Mouse (Mus musculus): ENCODE measurements around the gene Aldoart2. TPM values are rescaled to one million over a fixed set of nuclear protein-coding genes. Genes with fewer than 3 reads are reported as not detected.
"Not testable (repeated sequence)": the region's sequence is repeated elsewhere in the genome, so short reads cannot be mapped to it uniquely, and the experiment has no call there.

Aldoart2 gene
- polyA plus RNA-seq, 1 experiment: 0.04 TPM

- Histone ChIP-seq H3K27me3 (ENCODE audit: control insufficient read depth, insufficient read depth, insufficient read length) (no peaks in the 10 kb centered on the region), H3ac (ENCODE audit: control insufficient read depth, insufficient read length) (no peak overlapping the region), H3K36me3 (ENCODE audit: control insufficient read depth, insufficient read depth) (no peaks in the 10 kb centered on the region), H3K4me3 (no peak overlapping the region), H3K79me2 (ENCODE audit: control insufficient read depth, insufficient read depth) (no peaks in the 10 kb centered on the region), H3K4me2 (ENCODE audit: low read depth) (no peak overlapping the region)
- no peak for TF ChIP-seq USF1 (IDR thresholded peaks at IDR 0.05; ENCODE audit: low read depth)
These were observed 26.6 kb upstream of the Aldoart2 start for GRCm38 (mm10) chr12:55538328-55538971.

DNA sequence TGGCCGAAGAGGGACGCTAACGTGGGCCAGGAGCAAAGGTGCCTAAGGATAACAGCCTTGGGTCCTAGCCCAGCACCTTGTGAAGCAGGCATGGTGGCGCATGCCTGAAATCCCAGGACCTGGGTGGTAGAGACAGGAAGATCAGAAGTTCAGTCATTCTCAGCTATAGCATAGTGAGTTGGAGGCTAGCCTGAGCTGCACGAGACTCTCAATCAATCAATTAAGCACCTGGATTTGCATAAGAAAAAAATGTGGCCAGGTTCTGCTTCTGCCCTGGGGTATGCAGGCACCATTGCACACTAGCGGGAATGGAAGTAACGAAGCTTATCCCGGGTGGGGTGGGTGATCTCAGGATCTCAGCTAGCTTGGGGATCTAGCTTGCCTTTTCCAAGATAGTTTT lies 25.9 kb upstream of the Aldoart2 start:
- Histone ChIP-seq H3K4me3 (no peak overlapping the region), H3K27me3 (ENCODE audit: control insufficient read depth, insufficient read depth, insufficient read length) (no peaks in the 10 kb centered on the region), H3K79me2 (ENCODE audit: control insufficient read depth, insufficient read depth) (no peaks in the 10 kb centered on the region), H3K36me3 (ENCODE audit: control insufficient read depth, insufficient read depth) (no peaks in the 10 kb centered on the region), H3ac (ENCODE audit: control insufficient read depth, insufficient read length) (no peak overlapping the region), H3K4me2 (ENCODE audit: low read depth) (no peak overlapping the region)
- no peak for TF ChIP-seq MYOD1 (IDR thresholded peaks at IDR 0.05; ENCODE audit: control insufficient read depth in 1 of 3, insufficient read length in 2 of 3, low read depth in 2 of 3)
- no peak for TF ChIP-seq TCF12 (IDR thresholded peaks at IDR 0.05; ENCODE audit: insufficient read depth, poor library complexity, severe bottlenecking)
- no peak for TF ChIP-seq E2F4 (IDR thresholded peaks at IDR 0.05; ENCODE audit: insufficient read depth)
- TF ChIP-seq REST (IDR thresholded peaks at IDR 0.05; ENCODE audit: insufficient read depth, insufficient read length): no peak
- TF ChIP-seq USF1 (IDR thresholded peaks at IDR 0.05; ENCODE audit: low read depth): no peak
- TF ChIP-seq SRF (IDR thresholded peaks at IDR 0.05; ENCODE audit: control insufficient read depth, insufficient read length, low read depth): no peak
- TF ChIP-seq TCF3 (IDR thresholded peaks at IDR 0.05; ENCODE audit: insufficient read length, low read depth): no peak
- no peak for TF ChIP-seq MYOG (IDR thresholded peaks at IDR 0.05; ENCODE audit: control insufficient read depth in 1 of 3, insufficient read depth in 1 of 3, insufficient read length in 2 of 3, low read depth in 2 of 3)
- no peak for TF ChIP-seq POLR2A (IDR thresholded peaks at IDR 0.05; ENCODE audit: insufficient read length, low read depth)
- no peak for TF ChIP-seq POLR2AphosphoS2 (IDR thresholded peaks at IDR 0.05; ENCODE audit: insufficient read length, low read depth)
- TF ChIP-seq MAX (IDR thresholded peaks at IDR 0.05; ENCODE audit: low read depth): no peak

DNA sequence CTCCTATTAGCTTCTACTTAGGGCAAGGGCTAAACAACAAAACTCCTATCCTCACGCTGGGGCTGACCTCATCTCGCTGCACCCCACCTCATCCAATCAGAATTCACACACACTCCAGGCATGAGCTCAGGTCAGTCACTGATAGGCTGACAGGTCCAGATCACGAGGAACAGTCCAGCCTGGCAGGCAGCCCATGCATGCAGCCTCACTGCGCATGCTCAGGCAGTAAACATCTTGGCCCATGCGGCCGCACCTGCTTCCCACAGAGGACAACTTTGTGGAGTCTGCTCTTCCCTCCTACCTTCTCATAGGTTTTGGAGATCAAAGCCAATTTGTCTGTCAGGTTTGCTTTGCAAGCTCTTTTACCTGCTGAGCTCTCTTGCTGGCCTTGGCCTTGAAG lies 10.1 kb upstream of the Aldoart2 start:
- not testable (repeated sequence) for H3ac ChIP-seq (ENCODE audit: control insufficient read depth, insufficient read length); H3K36me3 ChIP-seq (ENCODE audit: control insufficient read depth, insufficient read depth)

DNA sequence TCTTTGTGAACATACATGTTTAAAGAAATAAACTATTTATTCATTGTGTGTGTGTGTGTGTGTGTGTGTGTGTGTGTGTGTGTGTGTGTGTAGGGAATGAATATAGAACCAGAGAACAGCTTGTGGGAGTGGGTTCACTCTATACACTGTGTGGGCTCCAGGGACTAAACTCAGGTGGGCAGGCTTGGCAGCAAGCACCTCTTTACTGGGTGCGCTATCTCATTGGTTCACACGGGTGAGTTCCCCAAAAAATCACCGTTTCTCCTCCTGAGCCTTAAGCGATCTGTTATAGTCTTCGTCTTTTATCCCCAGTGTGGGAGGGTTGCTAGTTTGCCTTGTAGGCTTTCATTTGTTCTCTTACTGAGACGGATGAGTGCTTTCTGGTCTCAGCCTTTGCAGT lies 7.2 kb upstream of the Aldoart2 start:
- Histone ChIP-seq H3K4me3 (no peak overlapping the region), H3K27me3 (ENCODE audit: control insufficient read depth, insufficient read depth, insufficient read length) (no peaks in the 10 kb centered on the region), H3K79me2 (ENCODE audit: control insufficient read depth, insufficient read depth) (no peaks in the 10 kb centered on the region), H3K36me3 (ENCODE audit: control insufficient read depth, insufficient read depth) (no peaks in the 10 kb centered on the region), H3K4me2 (ENCODE audit: low read depth) (no peak overlapping the region), H3ac (ENCODE audit: control insufficient read depth, insufficient read length) (no peak overlapping the region)
- TF ChIP-seq TCF3 (IDR thresholded peaks at IDR 0.05; ENCODE audit: insufficient read length, low read depth) (no peak), TCF12 (IDR thresholded peaks at IDR 0.05; ENCODE audit: insufficient read depth, poor library complexity, severe bottlenecking) (no peak), E2F4 (IDR thresholded peaks at IDR 0.05; ENCODE audit: insufficient read depth) (no peak), POLR2AphosphoS2 (IDR thresholded peaks at IDR 0.05; ENCODE audit: insufficient read length, low read depth) (no peak), POLR2A (IDR thresholded peaks at IDR 0.05; ENCODE audit: insufficient read length, low read depth) (no peak), REST (IDR thresholded peaks at IDR 0.05; ENCODE audit: insufficient read depth, insufficient read length) (no peak), SRF (IDR thresholded peaks at IDR 0.05; ENCODE audit: control insufficient read depth, insufficient read length, low read depth) (no peak), CEBPB (IDR thresholded peaks at IDR 0.05; ENCODE audit: insufficient read depth, poor library complexity, severe bottlenecking) (no peak), USF1 (IDR thresholded peaks at IDR 0.05; ENCODE audit: low read depth) (no peak), MYOD1 (IDR thresholded peaks at IDR 0.05; ENCODE audit: control insufficient read depth in 1 of 3, insufficient read length in 2 of 3, low read depth in 2 of 3) (no peak), MAX (IDR thresholded peaks at IDR 0.05; ENCODE audit: low read depth) (no peak), MYOG (IDR thresholded peaks at IDR 0.05; ENCODE audit: control insufficient read depth in 1 of 3, insufficient read depth in 1 of 3, insufficient read length in 2 of 3, low read depth in 2 of 3) (no peak)

More for the DNA sequence above, 10.1 kb upstream of the Aldoart2 start:
- H3K27me3 ChIP-seq (ENCODE audit: control insufficient read depth, insufficient read depth, insufficient read length); H3K4me3 ChIP-seq; H3K4me2 ChIP-seq (ENCODE audit: low read depth); H3K79me2 ChIP-seq (ENCODE audit: control insufficient read depth, insufficient read depth): not testable (repeated sequence)

DNA sequence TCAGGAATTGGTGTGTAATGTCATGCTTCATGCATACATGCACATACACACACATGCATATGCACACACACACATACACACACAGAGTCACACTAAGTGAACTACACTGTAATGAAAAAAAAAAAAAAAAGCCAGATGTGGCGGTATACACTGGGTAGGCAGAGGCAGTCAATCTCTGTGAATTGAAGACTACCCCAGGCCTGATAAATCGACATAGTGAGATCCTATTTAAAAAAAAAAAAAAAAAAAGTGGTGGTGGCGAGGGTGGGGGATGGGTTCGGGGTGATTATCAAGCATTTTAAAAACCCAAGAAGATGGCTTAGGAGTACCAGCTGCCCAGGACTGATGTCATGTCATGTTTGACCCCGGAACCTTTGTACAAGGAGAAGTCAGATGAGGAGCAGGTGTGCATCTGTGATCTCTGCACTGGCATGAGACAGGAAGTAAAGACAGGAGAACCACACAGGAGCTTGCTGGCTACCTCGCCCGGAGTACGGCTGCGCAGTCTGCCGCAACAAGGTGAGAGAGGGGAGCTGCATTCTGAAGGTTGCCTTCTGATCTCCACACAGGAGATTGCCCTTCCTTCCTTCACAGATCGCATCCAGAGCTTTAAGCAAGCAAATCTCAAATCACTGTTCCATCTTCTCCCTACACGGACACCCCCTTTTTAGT lies 5.7 kb upstream of the Aldoart2 start:
- H3ac ChIP-seq (ENCODE audit: control insufficient read depth, insufficient read length): no peak overlapping the region
- H3K79me2 ChIP-seq (ENCODE audit: control insufficient read depth, insufficient read depth): no peaks in the 10 kb centered on the region
- no peaks in the 10 kb centered on the region for H3K27me3 ChIP-seq (ENCODE audit: control insufficient read depth, insufficient read depth, insufficient read length)
- H3K4me3 ChIP-seq: no peak overlapping the region
- no peaks in the 10 kb centered on the region for H3K36me3 ChIP-seq (ENCODE audit: control insufficient read depth, insufficient read depth)
- TF ChIP-seq CEBPB (IDR thresholded peaks at IDR 0.05; ENCODE audit: insufficient read depth, poor library complexity, severe bottlenecking): no peak
- no peak for TF ChIP-seq REST (IDR thresholded peaks at IDR 0.05; ENCODE audit: insufficient read depth, insufficient read length)
- no peak for TF ChIP-seq POLR2AphosphoS2 (IDR thresholded peaks at IDR 0.05; ENCODE audit: insufficient read length, low read depth)
- no peak for TF ChIP-seq POLR2A (IDR thresholded peaks at IDR 0.05; ENCODE audit: insufficient read length, low read depth)
- no peak for TF ChIP-seq USF1 (IDR thresholded peaks at IDR 0.05; ENCODE audit: low read depth)
- TF ChIP-seq MYOG (IDR thresholded peaks at IDR 0.05; ENCODE audit: control insufficient read depth in 1 of 3, insufficient read depth in 1 of 3, insufficient read length in 2 of 3, low read depth in 2 of 3): no peak
- TF ChIP-seq E2F4 (IDR thresholded peaks at IDR 0.05; ENCODE audit: insufficient read depth): no peak
- TF ChIP-seq MYOD1 (IDR thresholded peaks at IDR 0.05; ENCODE audit: control insufficient read depth in 1 of 3, insufficient read length in 2 of 3, low read depth in 2 of 3): no peak
- TF ChIP-seq TCF12 (IDR thresholded peaks at IDR 0.05; ENCODE audit: insufficient read depth, poor library complexity, severe bottlenecking): no peak
- no peak for TF ChIP-seq SRF (IDR thresholded peaks at IDR 0.05; ENCODE audit: control insufficient read depth, insufficient read length, low read depth)
- no peak for TF ChIP-seq TCF3 (IDR thresholded peaks at IDR 0.05; ENCODE audit: insufficient read length, low read depth)
- TF ChIP-seq MAX (IDR thresholded peaks at IDR 0.05; ENCODE audit: low read depth): no peak
- no peak overlapping the region for H3K4me2 ChIP-seq (ENCODE audit: low read depth)
